Mouse (Mus musculus): ENCODE measurements around the gene Gm45618.

DNA sequence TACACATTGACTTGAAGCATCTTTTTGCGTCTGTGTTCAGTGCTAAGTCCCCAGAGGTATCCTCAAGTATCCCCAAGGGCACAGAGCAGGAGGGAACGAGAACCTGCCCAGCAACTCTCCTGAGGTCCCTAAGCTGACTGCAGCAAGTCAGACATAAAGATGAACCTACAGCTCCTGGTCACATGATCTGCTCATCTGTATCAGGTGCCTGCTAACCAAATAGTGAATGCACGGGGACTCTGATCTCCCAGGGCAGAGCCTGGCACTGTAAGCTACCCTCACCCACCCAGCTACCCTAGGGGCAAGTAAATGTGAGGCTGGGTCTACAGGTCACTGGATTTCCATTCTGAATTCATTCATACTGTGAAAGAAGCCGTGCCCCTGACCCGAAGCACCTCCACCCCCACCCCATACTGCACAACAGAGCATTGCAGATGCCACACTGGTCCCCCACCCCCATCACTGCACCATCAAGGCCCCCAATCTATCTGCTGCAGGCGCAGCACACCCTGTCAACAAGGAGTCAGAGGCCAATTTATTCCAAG, 26.8 kb downstream of the Gm45618 start:
- no peak for TF ChIP-seq CTCF (IDR thresholded peaks at IDR 0.05; ENCODE audit: low read depth)
- no peak for TF ChIP-seq EP300 (IDR thresholded peaks at IDR 0.05; ENCODE audit: low read depth)

Data from heart, postnatal 0 days (tissue).